Mouse (Mus musculus) limb, embryonic 14.5 days (tissue): ENCODE data around the gene Cpsf3. TPM values are rescaled to one million over a fixed set of nuclear protein-coding genes. Genes with fewer than 3 reads are reported as not detected.

Experiments used
- ATAC-seq: fragments of 200-750 bp; cut with Nextera tagmentation; 2 replicates; pipeline ENCODE4 v1.8.0; 2017; ENCODE audit warnings: low read depth, moderate number of reproducible peaks, moderate TSS enrichment; ENCODE audit not compliant: low FRiP score
- DNase-seq: peaks from one replicate; pipeline ENCODE4 v3.0.0-alpha.2; 2015; ENCODE audit warnings: low spot score
- H3K27ac ChIP-seq: fragments of 300-500 bp; sonication (generic); replicated peaks from 2 replicates; pipeline ENCODE4 v1.5.1; 2014; ENCODE audit warnings: low read depth, mild to moderate bottlenecking, low read length, moderate library complexity, mixed read lengths
- H3K27me3 ChIP-seq: fragments of 300-500 bp; sonication (generic); 2 replicates; pipeline ENCODE4 v1.6.1; 2014; ENCODE audit warnings: low read length, mixed read lengths; ENCODE audit not compliant: control insufficient read depth, insufficient read depth
- H3K36me3 ChIP-seq: fragments of 300-500 bp; sonication (generic); 2 replicates; pipeline ENCODE4 v1.6.1; 2014; ENCODE audit warnings: mild to moderate bottlenecking, low read length, moderate library complexity, mixed read lengths; ENCODE audit not compliant: control insufficient read depth, insufficient read depth
- H3K4me1 ChIP-seq: fragments of 300-500 bp; sonication (generic); 2 replicates; pipeline ENCODE4 v1.6.1; 2014; ENCODE audit warnings: antibody characterized with exemption, low read length, mixed read lengths; ENCODE audit not compliant: control insufficient read depth, insufficient read depth
- H3K4me2 ChIP-seq: fragments of 300-500 bp; sonication (generic); replicated peaks from 2 replicates; pipeline ENCODE4 v1.6.1; 2014; ENCODE audit warnings: low read depth, mild to moderate bottlenecking, low read length, moderate library complexity; ENCODE audit not compliant: severe bottlenecking
- H3K4me3 ChIP-seq: fragments of 300-500 bp; sonication (generic); replicated peaks from 2 replicates; pipeline ENCODE4 v1.5.1; 2014; ENCODE audit warnings: low read length
- H3K9ac ChIP-seq: fragments of 300-500 bp; sonication (generic); 2 replicates; pipeline ENCODE4 v1.6.1; 2014; ENCODE audit warnings: mild to moderate bottlenecking, low read depth, low read length, moderate library complexity; ENCODE audit not compliant: severe bottlenecking
- H3K9me3 ChIP-seq: fragments of 300-500 bp; sonication (generic); 2 replicates; pipeline ENCODE4 v1.6.1; 2016; ENCODE audit warnings: low read length; ENCODE audit not compliant: control insufficient read depth
- POLR2A ChIP-seq: fragments of 200-500 bp; IDR thresholded peaks from 2 replicates; pipeline ENCODE4 v1.8.0; 2012; ENCODE audit warnings: inconsistent platforms, mild to moderate bottlenecking, moderate library complexity, borderline replicate concordance; ENCODE audit not compliant: insufficient read depth, insufficient read length; ENCODE audit errors: extremely low read depth
- WGBS: fragments of 180-500 bp; shearing (Covaris S2); extraction: QIAGEN DNeasy Blood & Tissue Kit; methylation state at CpG from one replicate; pipeline ENCODE4 v1.1.7; 2014; 5-methylcytosine and 5-hydroxymethylcytosine counted together
- polyA plus RNA-seq, 2 experiments: library from polyadenylated mRNA; depleted of rRNA in 1 of 2; stranded (reverse) in 1 of 2; unstranded in 1 of 2; fragments of >200 nt; fragmentation: Nextera tagmentation in 1 of 2; extraction: Ambion mirVana in 1 of 2; gene quantifications; 2 replicates each; pipeline versions ENCODE4 v1.2.1 to v1.2.3; 2012 to 2014

Gene Cpsf3
- polyA plus RNA-seq, 2 experiments: 70.0 to 98.7 TPM

- Histone ChIP-seq H3K4me2 (no peak overlapping the region), H3K4me3 (no peak overlapping the region), H3K27me3 (no peaks in the 10 kb centered on the region), H3K4me1 (no peaks in the 10 kb centered on the region), H3K9me3 (no peaks in the 10 kb centered on the region), H3K9ac (no peak overlapping the region), H3K27ac (no peak overlapping the region), H3K36me3 (peaks cover 76% of the 10 kb centered on the region)
- DNase-seq (no peak), ATAC-seq (no peak)
- WGBS: 91% methylated on average over 9 of the region's 9 CpGs
- TF ChIP-seq POLR2A: no peak
Observed at GRCm38 (mm10) chr12:21329661-21330400, 44.6 kb downstream of the Cpsf3 start.

GRCm38 (mm10) chr12:21330961-21331576 is 45.9 kb downstream of the Cpsf3 start:
- Histone ChIP-seq H3K9ac (no peak overlapping the region), H3K4me3 (no peak overlapping the region), H3K9me3 (no peaks in the 10 kb centered on the region), H3K4me2 (no peak overlapping the region), H3K27me3 (no peaks in the 10 kb centered on the region), H3K36me3 (peaks cover 77% of the 10 kb centered on the region), H3K27ac (no peak overlapping the region), H3K4me1 (no peaks in the 10 kb centered on the region)
- TF ChIP-seq POLR2A: no peak
- 91% methylated on average over 10 of the region's 10 CpGs for WGBS
- ATAC-seq (no peak), DNase-seq (no peak)

GRCm38 (mm10) chr12:21331711-21332110 is 46.5 kb downstream of the Cpsf3 start:
- DNase-seq: no peak
- Histone ChIP-seq H3K36me3 (peaks cover 75% of the 10 kb centered on the region), H3K27ac (no peak overlapping the region), H3K4me1 (no peaks in the 10 kb centered on the region), H3K4me3 (no peak overlapping the region), H3K27me3 (no peaks in the 10 kb centered on the region), H3K9me3 (no peaks in the 10 kb centered on the region), H3K4me2 (no peak overlapping the region), H3K9ac (no peak overlapping the region)
- WGBS: 77% methylated on average over 6 of the region's 6 CpGs
- ATAC-seq: no peak
- no peak for TF ChIP-seq POLR2A

GRCm38 (mm10) chr12:21333021-21333420 is 47.8 kb downstream of the Cpsf3 start:
- WGBS: 94% methylated on average over 7 of the region's 7 CpGs
- no peak for TF ChIP-seq POLR2A
- Histone ChIP-seq H3K36me3 (peaks cover 64% of the 10 kb centered on the region), H3K4me2 (no peak overlapping the region), H3K4me3 (no peak overlapping the region), H3K9me3 (no peaks in the 10 kb centered on the region), H3K27me3 (no peaks in the 10 kb centered on the region), H3K27ac (no peak overlapping the region), H3K9ac (no peak overlapping the region), H3K4me1 (no peaks in the 10 kb centered on the region)
- ATAC-seq: no peak
- DNase-seq: no peak

- TF ChIP-seq POLR2A: no peak
- ATAC-seq (no peak), DNase-seq (no peak)
- no peak overlapping the region for H3K27ac ChIP-seq
- WGBS: 90% methylated on average over 5 of the region's 5 CpGs
- no peak overlapping the region for H3K9ac ChIP-seq
- H3K27me3 ChIP-seq: no peaks in the 10 kb centered on the region
- no peak overlapping the region for H3K4me2 ChIP-seq
- H3K9me3 ChIP-seq: no peaks in the 10 kb centered on the region
- H3K4me3 ChIP-seq: no peak overlapping the region
- peaks cover 61% of the 10 kb centered on the region for H3K36me3 ChIP-seq
- no peaks in the 10 kb centered on the region for H3K4me1 ChIP-seq
Observed at GRCm38 (mm10) chr12:21333766-21334165, 48.6 kb downstream of the Cpsf3 start.
